Mouse (Mus musculus): ENCODE measurements around the gene Eepd1. TPM values are rescaled to one million over a fixed set of nuclear protein-coding genes. Genes with fewer than 3 reads are reported as not detected.

Eepd1 gene
- polyA plus RNA-seq, 1 experiment from 2014 or later: 8.4 TPM

- Histone ChIP-seq H3K27ac (ENCODE audit: low read depth) (no peak overlapping the region), H3K9ac (no peak overlapping the region), H3K36me3 (ENCODE audit: insufficient read depth) (no peaks in the 10 kb centered on the region), H3K4me1 (ENCODE audit: insufficient read depth) (no peaks in the 10 kb centered on the region), H3K4me3 (ENCODE audit: low read depth, low read length) (no peak overlapping the region), H3K4me2 (no peak overlapping the region), H3K27me3 (ENCODE audit: insufficient read depth, low read length) (no peaks in the 10 kb centered on the region), H3K9me3 (ENCODE audit: low read depth, low read length) (no peaks in the 10 kb centered on the region)
- no peak for TF ChIP-seq CTCF (IDR thresholded peaks at IDR 0.05; ENCODE audit: low read depth)
- ATAC-seq (ENCODE audit: insufficient read depth): no peak
- DNase-seq: no peak
- WGBS: 84% methylated on average over 1 of the region's 1 CpGs
These were observed 79.8 kb downstream of the Eepd1 start for GRCm38 (mm10) chr9:25561143-25561542.

GRCm38 (mm10) chr9:25563806-25564205, 82.5 kb downstream of the Eepd1 start:
- no peaks in the 10 kb centered on the region for H3K9me3 ChIP-seq (ENCODE audit: low read depth, low read length)

DNA sequence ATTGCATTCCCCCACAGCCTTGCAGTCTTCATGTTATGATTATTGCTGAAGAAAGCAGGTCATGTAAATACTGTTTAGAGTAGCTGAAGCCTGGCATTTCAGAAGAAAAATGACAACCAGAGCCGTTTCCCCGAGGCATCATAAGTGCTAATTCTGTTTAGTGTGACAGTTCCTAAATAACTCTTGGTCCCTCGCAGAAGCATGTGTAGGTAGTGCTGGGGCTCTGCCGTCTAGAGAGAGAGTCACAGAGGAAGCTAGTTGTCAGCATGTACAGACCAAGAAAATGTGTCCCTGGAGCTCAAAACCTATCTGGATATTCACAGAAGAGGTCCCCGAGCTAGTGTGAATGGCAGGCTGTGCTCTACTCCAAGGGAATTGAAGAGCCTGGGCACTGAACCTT, 85.7 kb downstream of the Eepd1 start:
- Histone ChIP-seq H3K9me3 (ENCODE audit: low read depth, low read length) (no peaks in the 10 kb centered on the region), H3K4me3 (ENCODE audit: low read depth, low read length) (no peak overlapping the region), H3K4me1 (ENCODE audit: insufficient read depth) (no peaks in the 10 kb centered on the region), H3K27me3 (ENCODE audit: insufficient read depth, low read length) (no peaks in the 10 kb centered on the region), H3K27ac (ENCODE audit: low read depth) (no peak overlapping the region), H3K9ac (no peak overlapping the region), H3K4me2 (no peak overlapping the region), H3K36me3 (ENCODE audit: insufficient read depth) (no peaks in the 10 kb centered on the region)
- no peak for DNase-seq
- WGBS: 47% methylated on average over 5 of the region's 5 CpGs
- TF ChIP-seq CTCF (IDR thresholded peaks at IDR 0.05; ENCODE audit: low read depth): no peak
- no peak for ATAC-seq (ENCODE audit: insufficient read depth)

More at GRCm38 (mm10) chr9:25563806-25564205, 82.5 kb downstream of the Eepd1 start:
- WGBS: 75% methylated on average over 4 of the region's 4 CpGs
- no peak for TF ChIP-seq CTCF (IDR thresholded peaks at IDR 0.05; ENCODE audit: low read depth)
- Histone ChIP-seq H3K4me2 (no peak overlapping the region), H3K9ac (no peak overlapping the region), H3K27me3 (ENCODE audit: insufficient read depth, low read length) (no peaks in the 10 kb centered on the region), H3K36me3 (ENCODE audit: insufficient read depth) (no peaks in the 10 kb centered on the region), H3K27ac (ENCODE audit: low read depth) (no peak overlapping the region), H3K4me3 (ENCODE audit: low read depth, low read length) (no peak overlapping the region), H3K4me1 (ENCODE audit: insufficient read depth) (no peaks in the 10 kb centered on the region)
- ATAC-seq (ENCODE audit: insufficient read depth) (no peak), DNase-seq (no peak)

DNA sequence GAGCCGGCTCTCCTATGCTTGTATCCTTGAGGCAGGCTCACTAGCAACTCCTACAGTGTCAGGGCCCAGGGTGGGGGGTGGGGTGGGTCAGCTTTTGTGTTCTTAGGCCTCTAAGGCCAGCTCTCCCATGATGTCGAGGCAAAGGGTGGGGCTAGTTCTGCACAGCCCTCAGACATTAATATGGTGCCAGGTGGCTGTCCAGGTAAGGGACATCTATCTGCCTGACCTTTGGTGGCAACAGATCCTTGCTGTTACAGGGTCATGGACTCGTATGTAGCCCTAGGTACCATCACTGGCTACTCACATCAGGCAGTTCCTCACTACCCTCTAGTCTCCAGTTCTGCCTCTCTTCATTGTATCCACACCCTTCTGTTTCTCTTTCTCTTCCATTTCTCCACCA, 87.4 kb downstream of the Eepd1 start:
- WGBS: 77% methylated on average over 3 of the region's 3 CpGs
- no peaks in the 10 kb centered on the region for H3K4me1 ChIP-seq (ENCODE audit: insufficient read depth)
- no peaks in the 10 kb centered on the region for H3K9me3 ChIP-seq (ENCODE audit: low read depth, low read length)
- H3K27me3 ChIP-seq (ENCODE audit: insufficient read depth, low read length): no peaks in the 10 kb centered on the region
- no peak overlapping the region for H3K27ac ChIP-seq (ENCODE audit: low read depth)
- no peak overlapping the region for H3K9ac ChIP-seq
- no peak overlapping the region for H3K4me3 ChIP-seq (ENCODE audit: low read depth, low read length)
- no peaks in the 10 kb centered on the region for H3K36me3 ChIP-seq (ENCODE audit: insufficient read depth)
- no peak overlapping the region for H3K4me2 ChIP-seq
- no peak for DNase-seq
- TF ChIP-seq CTCF (IDR thresholded peaks at IDR 0.05; ENCODE audit: low read depth): no peak
- no peak for ATAC-seq (ENCODE audit: insufficient read depth)

DNA sequence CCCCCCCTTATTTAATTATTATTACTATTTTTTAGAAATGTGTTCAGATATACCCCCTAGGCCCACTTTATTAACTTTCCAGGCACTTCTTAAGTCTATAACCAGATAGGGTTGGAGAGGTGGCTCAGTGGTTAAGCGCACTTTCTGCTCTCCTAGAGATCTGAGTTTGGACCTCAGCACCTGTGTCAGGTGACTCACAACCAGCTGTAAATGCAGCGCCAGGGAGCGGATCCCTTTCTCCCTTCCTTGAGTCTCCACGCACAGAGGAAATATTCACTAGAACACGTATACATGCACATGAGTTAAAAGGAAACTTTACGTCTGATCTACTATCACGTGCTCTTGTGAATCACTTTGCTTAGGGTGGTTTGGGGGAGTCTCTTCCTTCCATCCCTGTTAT, 88.7 kb downstream of the Eepd1 start:
- no peak overlapping the region for H3K4me2 ChIP-seq
- no peaks in the 10 kb centered on the region for H3K4me1 ChIP-seq (ENCODE audit: insufficient read depth)
- TF ChIP-seq CTCF (IDR thresholded peaks at IDR 0.05; ENCODE audit: low read depth): no peak
- H3K4me3 ChIP-seq (ENCODE audit: low read depth, low read length): no peak overlapping the region
- no peaks in the 10 kb centered on the region for H3K27me3 ChIP-seq (ENCODE audit: insufficient read depth, low read length)
- H3K36me3 ChIP-seq (ENCODE audit: insufficient read depth): no peaks in the 10 kb centered on the region
- DNase-seq (no peak), ATAC-seq (ENCODE audit: insufficient read depth) (no peak)
- H3K27ac ChIP-seq (ENCODE audit: low read depth): no peak overlapping the region
- no peak overlapping the region for H3K9ac ChIP-seq
- WGBS: 82% methylated on average over 7 of the region's 7 CpGs
- no peaks in the 10 kb centered on the region for H3K9me3 ChIP-seq (ENCODE audit: low read depth, low read length)

DNA sequence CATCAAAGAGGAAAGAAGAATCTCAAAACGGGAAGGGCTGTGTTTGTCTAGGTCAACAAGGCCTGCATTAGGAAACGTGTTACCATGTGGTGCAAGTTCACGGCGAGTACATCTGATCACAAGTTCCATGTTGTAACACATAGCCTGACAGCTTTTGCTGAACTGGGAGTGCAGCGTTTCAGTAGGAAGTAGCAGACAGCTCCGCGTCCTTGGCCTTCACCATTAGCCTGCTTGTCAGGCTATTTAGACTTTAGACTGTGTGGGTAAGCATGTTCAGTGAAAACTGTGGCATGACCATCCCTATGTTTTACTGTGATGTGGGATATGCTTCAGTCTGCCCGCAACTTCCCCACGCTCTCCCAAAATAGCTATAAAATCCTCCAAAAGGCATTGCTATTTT, 89.1 kb downstream of the Eepd1 start:
- Histone ChIP-seq H3K36me3 (ENCODE audit: insufficient read depth) (no peaks in the 10 kb centered on the region), H3K27me3 (ENCODE audit: insufficient read depth, low read length) (no peaks in the 10 kb centered on the region), H3K4me3 (ENCODE audit: low read depth, low read length) (no peak overlapping the region), H3K9me3 (ENCODE audit: low read depth, low read length) (no peaks in the 10 kb centered on the region), H3K9ac (no peak overlapping the region), H3K4me1 (ENCODE audit: insufficient read depth) (no peaks in the 10 kb centered on the region), H3K4me2 (no peak overlapping the region), H3K27ac (ENCODE audit: low read depth) (no peak overlapping the region)
- ATAC-seq (ENCODE audit: insufficient read depth) (no peak), DNase-seq (no peak)
- WGBS: 69% methylated on average over 9 of the region's 9 CpGs
- no peak for TF ChIP-seq CTCF (IDR thresholded peaks at IDR 0.05; ENCODE audit: low read depth)

DNA sequence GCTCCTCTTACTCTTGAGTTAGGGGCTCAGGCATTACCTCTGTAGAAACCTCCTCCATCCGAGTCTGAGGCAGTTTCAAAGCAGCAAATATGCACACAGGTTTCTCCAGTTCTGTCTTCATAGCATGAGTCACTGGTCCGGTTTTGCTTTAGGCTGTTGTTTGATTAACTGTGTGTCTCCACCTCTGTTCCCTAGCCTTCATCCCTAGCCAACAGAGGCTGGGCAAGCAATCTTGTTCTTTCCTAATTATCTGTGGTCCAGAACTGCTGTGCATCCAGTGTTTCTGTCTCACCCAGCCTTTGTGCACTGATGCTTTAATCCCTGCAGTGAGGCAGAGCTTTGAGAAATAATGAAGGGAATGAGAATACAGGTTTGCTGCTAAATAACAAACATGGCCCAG, 90.0 kb downstream of the Eepd1 start:
- no peaks in the 10 kb centered on the region for H3K36me3 ChIP-seq (ENCODE audit: insufficient read depth)
- 46% methylated on average over 2 of the region's 2 CpGs for WGBS
- no peak overlapping the region for H3K27ac ChIP-seq (ENCODE audit: low read depth)
- ATAC-seq (ENCODE audit: insufficient read depth) (no peak), DNase-seq (peak; percentile 17)
- no peak for TF ChIP-seq CTCF (IDR thresholded peaks at IDR 0.05; ENCODE audit: low read depth)
- no peak overlapping the region for H3K9ac ChIP-seq
- H3K9me3 ChIP-seq (ENCODE audit: low read depth, low read length): no peaks in the 10 kb centered on the region
- no peak overlapping the region for H3K4me3 ChIP-seq (ENCODE audit: low read depth, low read length)
- no peaks in the 10 kb centered on the region for H3K4me1 ChIP-seq (ENCODE audit: insufficient read depth)
- no peaks in the 10 kb centered on the region for H3K27me3 ChIP-seq (ENCODE audit: insufficient read depth, low read length)
- H3K4me2 ChIP-seq: no peak overlapping the region

DNA sequence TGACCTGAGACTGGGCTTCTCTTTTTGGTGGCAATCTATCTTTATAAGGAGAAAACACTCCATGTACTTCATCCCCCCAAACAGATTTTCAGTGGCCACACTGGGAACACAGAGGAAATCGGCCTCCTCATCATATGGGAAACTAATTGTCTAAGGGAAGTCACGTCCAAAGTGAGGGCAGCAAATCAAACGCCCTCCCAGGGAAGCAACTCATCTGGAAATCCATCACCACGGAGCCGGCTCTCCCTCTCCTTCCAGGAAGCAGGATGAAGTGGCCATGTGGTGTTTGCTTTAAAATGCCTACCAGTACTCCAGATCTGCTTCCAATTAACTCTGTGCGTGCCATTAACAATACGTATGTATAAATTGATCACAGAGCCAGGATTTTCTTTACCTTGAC, 92.4 kb downstream of the Eepd1 start:
- no peak for ATAC-seq (ENCODE audit: insufficient read depth)
- DNase-seq: no peak
- no peak overlapping the region for H3K9ac ChIP-seq
- H3K4me3 ChIP-seq (ENCODE audit: low read depth, low read length): no peak overlapping the region
- H3K4me1 ChIP-seq (ENCODE audit: insufficient read depth): no peaks in the 10 kb centered on the region
- H3K36me3 ChIP-seq (ENCODE audit: insufficient read depth): no peaks in the 10 kb centered on the region
- no peaks in the 10 kb centered on the region for H3K27me3 ChIP-seq (ENCODE audit: insufficient read depth, low read length)
- 27% methylated on average over 7 of the region's 7 CpGs for WGBS
- no peaks in the 10 kb centered on the region for H3K9me3 ChIP-seq (ENCODE audit: low read depth, low read length)
- no peak overlapping the region for H3K27ac ChIP-seq (ENCODE audit: low read depth)
- no peak overlapping the region for H3K4me2 ChIP-seq
- no peak for TF ChIP-seq CTCF (IDR thresholded peaks at IDR 0.05; ENCODE audit: low read depth)

All from lung, embryonic 14.5 days (tissue).